Mouse (Mus musculus): ENCODE measurements around the gene Mei1. TPM values are rescaled to one million over a fixed set of nuclear protein-coding genes. Genes with fewer than 3 reads are reported as not detected.
A peak's percentile ranks its signal among the peaks of the same experiment; 100 is the strongest.

The Mei1 gene
- polyA plus RNA-seq, 1 experiment from 2014 or later: not detected

- no peaks in the 10 kb centered on the region for H3K9me3 ChIP-seq (ENCODE audit: low read length)
- DNase-seq: no peak
- no peak for ATAC-seq
- no peak for TF ChIP-seq CTCF (IDR thresholded peaks at IDR 0.05; ENCODE audit: low read depth)
- TF ChIP-seq EP300 (IDR thresholded peaks at IDR 0.05; ENCODE audit: low read depth): no peak
- no peak overlapping the region for H3K9ac ChIP-seq (replicated peaks)
- no peaks in the 10 kb centered on the region for H3K27me3 ChIP-seq (ENCODE audit: insufficient read depth, low read length)
- no peak overlapping the region for H3K4me2 ChIP-seq (ENCODE audit: low read depth, low read length)
- H3K36me3 ChIP-seq (replicated peaks; ENCODE audit: insufficient read depth, low read length): no peaks in the 10 kb centered on the region
- WGBS (ENCODE audit: insufficient replicate concordance): 63% methylated on average over 4 of the region's 4 CpGs
- H3K27ac ChIP-seq (ENCODE audit: low read depth): no peak overlapping the region
- H3K4me1 ChIP-seq (ENCODE audit: insufficient read depth): peaks cover 42% of the 10 kb centered on the region
- no peak overlapping the region for H3K4me3 ChIP-seq (ENCODE audit: low read depth, low read length)
Observed at GRCm38 (mm10) chr15:82151176-82151575, 81.4 kb downstream of the Mei1 start.

GRCm38 (mm10) chr15:82152022-82152421, 82.2 kb downstream of the Mei1 start:
- Histone ChIP-seq H3K27me3 (ENCODE audit: insufficient read depth, low read length) (no peaks in the 10 kb centered on the region), H3K4me2 (ENCODE audit: low read depth, low read length) (peak overlapping the region; percentile 9; the same call in 1 of the 2 replicates), H3K4me1 (ENCODE audit: insufficient read depth) (peaks cover 43% of the 10 kb centered on the region), H3K36me3 (replicated peaks; ENCODE audit: insufficient read depth, low read length) (no peaks in the 10 kb centered on the region), H3K9ac (replicated peaks) (no peak overlapping the region), H3K9me3 (ENCODE audit: low read length) (no peaks in the 10 kb centered on the region), H3K27ac (ENCODE audit: low read depth) (no peak overlapping the region), H3K4me3 (ENCODE audit: low read depth, low read length) (no peak overlapping the region)
- WGBS (ENCODE audit: insufficient replicate concordance): 54% methylated on average over 12 of the region's 12 CpGs
- DNase-seq (no peak), ATAC-seq (no peak)
- TF ChIP-seq EP300 (IDR thresholded peaks at IDR 0.05; ENCODE audit: low read depth) (no peak), CTCF (IDR thresholded peaks at IDR 0.05; ENCODE audit: low read depth) (no peak)

GRCm38 (mm10) chr15:82152435-82152834, 82.6 kb downstream of the Mei1 start:
- no peak for DNase-seq
- 78% methylated on average over 7 of the region's 7 CpGs for WGBS (ENCODE audit: insufficient replicate concordance)
- Histone ChIP-seq H3K4me1 (ENCODE audit: insufficient read depth) (peaks cover 43% of the 10 kb centered on the region), H3K27ac (ENCODE audit: low read depth) (no peak overlapping the region), H3K4me2 (ENCODE audit: low read depth, low read length) (peak overlapping the region; percentile 9; the same call in 1 of the 2 replicates), H3K4me3 (ENCODE audit: low read depth, low read length) (no peak overlapping the region), H3K27me3 (ENCODE audit: insufficient read depth, low read length) (no peaks in the 10 kb centered on the region), H3K9ac (replicated peaks) (no peak overlapping the region), H3K36me3 (replicated peaks; ENCODE audit: insufficient read depth, low read length) (no peaks in the 10 kb centered on the region), H3K9me3 (ENCODE audit: low read length) (no peaks in the 10 kb centered on the region)
- TF ChIP-seq CTCF (IDR thresholded peaks at IDR 0.05; ENCODE audit: low read depth) (no peak), EP300 (IDR thresholded peaks at IDR 0.05; ENCODE audit: low read depth) (no peak)
- ATAC-seq: no peak

GRCm38 (mm10) chr15:82156298-82156697, 86.5 kb downstream of the Mei1 start:
- TF ChIP-seq EP300 (IDR thresholded peaks at IDR 0.05; ENCODE audit: low read depth): no peak
- no peak for TF ChIP-seq CTCF (IDR thresholded peaks at IDR 0.05; ENCODE audit: low read depth)
- ATAC-seq: no peak
- 64% methylated on average over 6 of the region's 6 CpGs for WGBS (ENCODE audit: insufficient replicate concordance)

GRCm38 (mm10) chr15:82156902-82157301, 87.1 kb downstream of the Mei1 start:
- H3K4me3 ChIP-seq (ENCODE audit: low read depth, low read length): no peak overlapping the region
- no peak for DNase-seq
- H3K4me2 ChIP-seq (ENCODE audit: low read depth, low read length): no peak overlapping the region
- H3K4me1 ChIP-seq (ENCODE audit: insufficient read depth): peaks cover 45% of the 10 kb centered on the region
- H3K36me3 ChIP-seq (replicated peaks; ENCODE audit: insufficient read depth, low read length): no peaks in the 10 kb centered on the region
- H3K9ac ChIP-seq (replicated peaks): no peak overlapping the region
- TF ChIP-seq EP300 (IDR thresholded peaks at IDR 0.05; ENCODE audit: low read depth): no peak
- TF ChIP-seq CTCF (IDR thresholded peaks at IDR 0.05; ENCODE audit: low read depth): no peak
- H3K27ac ChIP-seq (ENCODE audit: low read depth): no peak overlapping the region
- 36% methylated on average over 10 of the region's 10 CpGs for WGBS (ENCODE audit: insufficient replicate concordance)
- H3K27me3 ChIP-seq (ENCODE audit: insufficient read depth, low read length): no peaks in the 10 kb centered on the region
- ATAC-seq: no peak
- H3K9me3 ChIP-seq (ENCODE audit: low read length): no peaks in the 10 kb centered on the region

More at GRCm38 (mm10) chr15:82156298-82156697, 86.5 kb downstream of the Mei1 start:
- Histone ChIP-seq H3K9me3 (ENCODE audit: low read length) (no peaks in the 10 kb centered on the region), H3K9ac (replicated peaks) (no peak overlapping the region), H3K27me3 (ENCODE audit: insufficient read depth, low read length) (no peaks in the 10 kb centered on the region), H3K4me1 (ENCODE audit: insufficient read depth) (peaks cover 42% of the 10 kb centered on the region), H3K4me3 (ENCODE audit: low read depth, low read length) (no peak overlapping the region), H3K4me2 (ENCODE audit: low read depth, low read length) (no peak overlapping the region), H3K36me3 (replicated peaks; ENCODE audit: insufficient read depth, low read length) (no peaks in the 10 kb centered on the region), H3K27ac (ENCODE audit: low read depth) (no peak overlapping the region)
- DNase-seq: no peak

- H3K4me3 ChIP-seq (ENCODE audit: low read depth, low read length): no peak overlapping the region
- H3K4me1 ChIP-seq (ENCODE audit: insufficient read depth): peaks cover 41% of the 10 kb centered on the region
- no peak overlapping the region for H3K9ac ChIP-seq (replicated peaks)
- no peak overlapping the region for H3K4me2 ChIP-seq (ENCODE audit: low read depth, low read length)
- H3K9me3 ChIP-seq (ENCODE audit: low read length): no peaks in the 10 kb centered on the region
- no peak for ATAC-seq
- no peaks in the 10 kb centered on the region for H3K36me3 ChIP-seq (replicated peaks; ENCODE audit: insufficient read depth, low read length)
- no peak overlapping the region for H3K27ac ChIP-seq (ENCODE audit: low read depth)
- H3K27me3 ChIP-seq (ENCODE audit: insufficient read depth, low read length): no peaks in the 10 kb centered on the region
- TF ChIP-seq EP300 (IDR thresholded peaks at IDR 0.05; ENCODE audit: low read depth): no peak
- TF ChIP-seq CTCF (IDR thresholded peaks at IDR 0.05; ENCODE audit: low read depth): no peak
- WGBS (ENCODE audit: insufficient replicate concordance): 69% methylated on average over 17 of the region's 17 CpGs
- no peak for DNase-seq
Observed at GRCm38 (mm10) chr15:82158243-82159035, 88.6 kb downstream of the Mei1 start.
